Mouse (Mus musculus) limb, embryonic 12.5 days (tissue): ENCODE measurements around the gene Gm13276. TPM values are rescaled to one million over a fixed set of nuclear protein-coding genes. Genes with fewer than 3 reads are reported as not detected.
"Not testable (repeated sequence)": the region's sequence is repeated elsewhere in the genome, so short reads cannot be mapped to it uniquely, and the experiment has no call there.

Experiments used
- ATAC-seq: fragments of 200-750 bp; cut with Nextera tagmentation; 2 replicates; pipeline ENCODE4 v1.8.0; 2017; ENCODE audit warnings: low read depth, moderate TSS enrichment; ENCODE audit not compliant: insufficient number of reproducible peaks, insufficient read depth, low FRiP score, low TSS enrichment
- H3K27ac ChIP-seq: fragments of 300-500 bp; sonication (generic); 2 replicates; pipeline ENCODE4 v1.5.1; 2016; ENCODE audit warnings: mild to moderate bottlenecking, moderate library complexity
- H3K27me3 ChIP-seq: fragments of 300-500 bp; sonication (generic); 2 replicates; pipeline ENCODE4 v1.6.1; 2016; ENCODE audit warnings: mild to moderate bottlenecking, moderate library complexity
- H3K36me3 ChIP-seq: fragments of 300-500 bp; sonication (generic); 2 replicates; pipeline ENCODE4 v1.6.1; 2016; ENCODE audit warnings: mild to moderate bottlenecking, moderate library complexity
- H3K4me1 ChIP-seq: fragments of 300-500 bp; sonication (generic); replicated peaks from 2 replicates; pipeline ENCODE4 v1.6.1; 2016
- H3K4me2 ChIP-seq: fragments of 300-500 bp; sonication (generic); 2 replicates; pipeline ENCODE4 v1.6.1; 2016; ENCODE audit warnings: mild to moderate bottlenecking, moderate library complexity
- H3K4me3 ChIP-seq: fragments of 300-500 bp; sonication (generic); replicated peaks from 2 replicates; pipeline ENCODE4 v1.5.1; 2016; ENCODE audit warnings: mild to moderate bottlenecking
- H3K9ac ChIP-seq: fragments of 300-500 bp; sonication (generic); replicated peaks from 2 replicates; pipeline ENCODE4 v1.6.1; 2016; ENCODE audit warnings: mild to moderate bottlenecking, moderate library complexity
- H3K9me3 ChIP-seq: fragments of 300-500 bp; sonication (generic); 2 replicates; pipeline ENCODE4 v1.6.1; 2016; ENCODE audit warnings: mild to moderate bottlenecking, moderate library complexity
- WGBS: fragments of 180-500 bp; shearing (Covaris S2); methylation state at CpG from one replicate; pipeline ENCODE4 v1.1.7; 2016; 5-methylcytosine and 5-hydroxymethylcytosine counted together
- polyA plus RNA-seq: library from polyadenylated mRNA; unstranded; fragments of >200 nt; fragmentation: Nextera tagmentation; extraction: Ambion mirVana; gene quantifications from 2 replicates; pipeline ENCODE4 v1.2.1, GENCODE M21; 2016

Gene Gm13276
- polyA plus RNA-seq = not detected in 2 replicates

DNA sequence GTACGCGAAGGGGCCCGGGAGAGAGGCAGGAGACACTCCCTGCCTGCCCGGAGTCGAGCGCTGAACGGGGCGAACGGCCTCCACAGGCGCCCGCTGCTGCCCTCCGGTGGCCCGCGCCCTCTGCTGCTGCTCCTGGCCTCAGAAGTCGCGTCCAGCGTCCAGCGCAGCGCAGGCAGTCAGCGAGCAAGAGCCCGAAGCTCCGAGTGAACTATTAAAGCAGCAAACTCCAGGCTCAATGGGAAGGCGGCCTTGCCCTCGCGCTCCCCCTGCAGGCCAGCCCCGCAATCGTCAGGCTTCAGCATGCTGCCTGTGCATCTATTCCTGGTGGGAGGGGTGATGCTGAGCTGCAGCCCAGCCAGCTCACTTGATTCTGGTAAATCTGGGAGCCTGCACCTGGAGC, at the start of gene Gm13276:
Gene Gm13276 (plus strand): TSS at position 301 of the 400 bp plus-strand sequence.
- ATAC-seq, H3K4me3 ChIP-seq, H3K9ac ChIP-seq, H3K4me2 ChIP-seq, H3K27ac ChIP-seq, H3K27me3 ChIP-seq, H3K9me3 ChIP-seq, H3K4me1 ChIP-seq, H3K36me3 ChIP-seq: not testable (repeated sequence)
- no CpG with 5 or more reads among the region's 27 CpGs for WGBS

DNA sequence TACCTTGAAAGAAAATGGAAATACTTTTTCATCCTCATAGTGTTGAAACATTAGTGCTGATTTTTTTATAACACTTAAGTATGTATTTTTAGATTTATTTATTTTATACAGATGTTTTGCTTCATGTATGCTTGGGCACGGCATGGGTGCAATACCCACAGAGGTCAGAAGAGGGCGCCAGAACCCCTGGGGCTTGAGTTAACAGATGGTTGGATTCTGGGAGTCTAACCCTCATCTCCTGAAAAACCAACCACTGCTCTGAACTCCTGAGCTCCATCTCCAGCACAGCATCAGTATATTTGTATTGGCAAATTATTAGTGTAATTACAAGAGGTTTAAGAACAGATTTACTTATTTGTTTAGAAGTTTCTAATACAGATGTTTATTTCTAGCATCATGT, 47.0 kb upstream of the Gm13276 start:
- Histone ChIP-seq H3K9me3 (no peaks in the 10 kb centered on the region), H3K36me3 (no peaks in the 10 kb centered on the region), H3K27me3 (peaks cover 12% of the 10 kb centered on the region), H3K9ac (no peak overlapping the region), H3K4me3 (no peak overlapping the region), H3K4me1 (no peaks in the 10 kb centered on the region), H3K27ac (no peak overlapping the region), H3K4me2 (no peak overlapping the region)
- ATAC-seq = no peak
- WGBS = 0% methylated on average over 2 of the region's 2 CpGs

DNA sequence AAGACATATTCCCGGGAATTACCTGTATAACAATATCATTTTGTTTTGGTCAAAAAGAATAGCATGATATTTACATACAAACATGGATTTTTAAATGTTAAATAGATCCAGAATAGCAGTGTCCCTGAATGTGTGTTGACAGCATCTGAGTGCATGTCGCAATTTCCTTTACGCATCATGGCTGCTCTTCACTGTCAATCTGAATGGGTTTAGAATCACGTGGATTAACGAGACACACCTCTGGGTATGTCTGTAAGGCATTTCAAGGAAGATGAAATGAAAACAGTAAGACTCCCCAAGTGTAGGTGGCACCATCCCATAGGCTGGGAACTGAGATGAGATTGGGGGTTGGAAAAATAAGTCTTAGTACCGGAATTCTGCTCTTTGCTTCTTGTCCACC, 46.5 kb upstream of the Gm13276 start:
- Histone ChIP-seq H3K4me2 (no peak overlapping the region), H3K27ac (no peak overlapping the region), H3K4me3 (no peak overlapping the region), H3K27me3 (peaks cover 12% of the 10 kb centered on the region), H3K9ac (no peak overlapping the region), H3K9me3 (no peaks in the 10 kb centered on the region), H3K36me3 (no peaks in the 10 kb centered on the region), H3K4me1 (no peaks in the 10 kb centered on the region)
- WGBS = 90% methylated on average over 6 of the region's 6 CpGs
- ATAC-seq = no peak

DNA sequence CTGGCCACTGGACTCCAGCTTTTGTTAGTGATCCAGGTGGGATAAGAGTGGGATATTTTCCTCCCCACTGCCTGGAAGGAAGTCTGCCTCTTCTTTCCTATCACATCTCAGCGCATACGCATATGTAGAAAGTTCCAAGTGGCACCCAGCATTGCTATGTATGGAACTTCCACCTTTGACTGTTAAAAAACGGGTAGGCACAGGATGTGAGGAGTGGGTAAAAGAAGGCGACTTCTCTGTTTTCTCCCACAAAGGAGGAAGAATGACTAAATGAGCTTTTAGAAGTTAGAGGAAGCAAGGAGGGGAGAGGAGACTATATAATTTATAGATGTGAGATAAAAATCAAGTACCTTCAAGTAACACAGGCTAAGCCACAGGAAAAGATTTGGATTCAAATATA, 44.1 kb upstream of the Gm13276 start:
- no peaks in the 10 kb centered on the region for H3K9me3 ChIP-seq
- WGBS = 87% methylated on average over 4 of the region's 4 CpGs
- no peak overlapping the region for H3K4me2 ChIP-seq
- no peak for ATAC-seq
- no peak overlapping the region for H3K4me3 ChIP-seq
- H3K27me3 ChIP-seq = 0 out of 2 replicates have a peak, but pooled peaks cover 6% of the 10 kb centered on the region
- H3K27ac ChIP-seq = no peak overlapping the region
- no peaks in the 10 kb centered on the region for H3K36me3 ChIP-seq
- H3K4me1 ChIP-seq = peaks cover 12% of the 10 kb centered on the region
- no peak overlapping the region for H3K9ac ChIP-seq

DNA sequence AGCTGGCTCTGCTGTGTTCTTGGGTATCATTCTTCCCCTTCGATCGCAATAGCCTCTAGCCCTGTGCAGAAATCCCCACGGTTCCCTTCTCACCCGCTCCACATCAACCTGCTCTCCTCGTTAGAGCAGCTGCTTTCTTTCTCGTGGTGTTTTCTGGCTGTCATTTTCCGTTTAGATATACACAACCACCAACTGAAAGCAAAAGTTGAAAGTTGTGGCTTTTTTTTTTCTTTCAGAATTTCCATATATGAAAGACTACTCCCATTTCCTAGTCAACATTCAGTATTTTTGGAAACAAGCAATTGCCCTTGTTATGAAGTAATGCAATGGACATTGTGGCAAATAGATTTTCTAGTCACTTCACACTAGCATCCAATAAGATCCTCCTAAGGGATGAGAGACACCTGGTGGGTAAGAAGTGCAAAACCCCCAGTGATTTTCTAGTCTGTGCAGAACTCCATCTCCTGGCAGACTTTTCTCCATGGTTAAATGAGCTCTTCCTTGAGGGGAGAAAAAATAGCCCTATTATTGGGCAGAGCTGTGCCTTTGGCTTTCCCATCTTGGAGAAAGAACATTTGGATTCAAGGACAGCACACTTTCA, 42.6 kb upstream of the Gm13276 start:
- H3K9ac ChIP-seq = no peak overlapping the region; the same call in 1 of the 2 replicates
- ATAC-seq = no peak
- H3K36me3 ChIP-seq = no peaks in the 10 kb centered on the region
- no peak overlapping the region for H3K4me3 ChIP-seq
- peaks cover 15% of the 10 kb centered on the region for H3K4me1 ChIP-seq
- H3K27me3 ChIP-seq = peaks cover 4% of the 10 kb centered on the region; the same call in 1 of the 2 replicates
- H3K27ac ChIP-seq = no peak overlapping the region
- WGBS = 75% methylated on average over 7 of the region's 7 CpGs
- H3K4me2 ChIP-seq = no peak overlapping the region
- no peaks in the 10 kb centered on the region for H3K9me3 ChIP-seq

DNA sequence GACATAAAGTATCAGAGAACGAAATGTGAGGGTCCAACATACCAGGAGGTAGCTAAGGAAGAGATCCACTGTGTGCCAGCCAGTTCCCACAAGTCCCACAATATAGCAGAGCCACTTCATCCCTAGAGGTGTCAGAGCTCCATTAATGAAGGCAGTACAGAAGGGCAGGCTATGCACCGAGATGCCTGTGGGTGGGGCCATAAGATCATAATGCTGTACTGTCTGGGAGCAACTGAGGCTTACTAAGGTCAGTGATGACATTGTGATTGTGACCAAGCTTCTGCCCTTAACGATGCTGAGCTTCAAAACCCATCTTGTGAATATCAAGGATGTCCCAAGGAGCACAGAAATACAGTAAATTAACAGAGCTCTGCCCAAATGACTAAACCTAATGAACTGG, 41.3 kb upstream of the Gm13276 start:
- WGBS = 70% methylated on average over 3 of the region's 3 CpGs
- no peak overlapping the region for H3K4me3 ChIP-seq
- H3K4me2 ChIP-seq = no peak overlapping the region

DNA sequence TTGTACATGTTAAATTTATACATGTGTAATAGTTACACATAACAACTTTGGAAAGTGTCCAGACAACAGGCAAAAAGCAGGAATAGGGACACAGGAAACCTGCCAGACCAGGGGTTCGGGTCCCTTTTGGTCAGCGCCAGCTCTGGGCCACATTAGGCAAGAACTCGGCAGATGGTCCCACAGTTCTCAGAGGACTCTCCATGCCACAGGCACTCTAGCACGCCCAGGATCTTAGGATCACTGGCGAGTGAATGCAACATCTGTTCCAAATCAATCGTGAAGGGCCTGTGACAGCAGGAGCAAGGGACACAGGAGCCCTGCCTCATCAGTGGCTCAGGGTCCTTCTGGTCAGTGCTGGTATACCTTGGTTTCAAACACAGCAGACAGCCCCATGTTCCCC, 35.6 kb upstream of the Gm13276 start:
- Histone ChIP-seq H3K4me3 (no peak overlapping the region), H3K4me1 (peaks cover 17% of the 10 kb centered on the region), H3K36me3 (no peaks in the 10 kb centered on the region), H3K27ac (no peak overlapping the region), H3K9ac (no peak overlapping the region), H3K9me3 (no peaks in the 10 kb centered on the region), H3K4me2 (no peak overlapping the region), H3K27me3 (peaks cover 5% of the 10 kb centered on the region)
- ATAC-seq = no peak
- WGBS = 25% methylated on average over 6 of the region's 6 CpGs

More for the DNA sequence above, 41.3 kb upstream of the Gm13276 start:
- no peak overlapping the region for H3K9ac ChIP-seq
- H3K9me3 ChIP-seq = no peaks in the 10 kb centered on the region
- H3K36me3 ChIP-seq = no peaks in the 10 kb centered on the region
- no peak overlapping the region for H3K27ac ChIP-seq
- H3K4me1 ChIP-seq = peaks cover 17% of the 10 kb centered on the region
- H3K27me3 ChIP-seq = peaks cover 7% of the 10 kb centered on the region
- ATAC-seq = no peak

DNA sequence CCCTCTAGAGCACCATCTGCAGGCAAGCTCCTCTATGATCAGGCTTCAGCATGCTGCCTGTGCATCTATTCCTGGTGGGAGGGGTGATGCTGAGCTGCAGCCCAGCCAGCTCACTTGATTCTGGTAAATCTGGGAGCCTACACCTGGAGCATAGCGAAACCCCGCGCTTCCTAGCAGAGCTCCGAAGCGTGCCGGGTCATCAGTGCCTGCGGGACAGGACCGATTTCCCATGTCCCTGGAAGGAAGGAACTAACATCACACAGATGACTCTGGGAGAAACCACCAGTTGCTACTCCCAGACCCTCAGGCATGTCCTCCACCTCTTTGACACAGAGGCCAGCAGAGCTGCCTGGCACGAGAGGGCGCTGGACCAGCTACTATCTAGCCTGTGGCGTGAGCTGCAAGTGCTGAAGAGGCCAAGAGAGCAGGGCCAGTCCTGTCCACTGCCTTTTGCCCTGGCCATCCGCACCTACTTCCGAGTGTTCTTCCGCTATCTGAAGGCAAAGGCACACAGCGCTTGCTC, 30.6 kb upstream of the Gm13276 start, which contains the start of gene Gm13271:
Gene Gm13271 (plus strand): TSS at position 51 of the 523 bp plus-strand sequence.
- not testable (repeated sequence) for H3K9ac ChIP-seq, H3K27me3 ChIP-seq, H3K4me1 ChIP-seq, H3K4me3 ChIP-seq, H3K9me3 ChIP-seq, H3K4me2 ChIP-seq, H3K36me3 ChIP-seq, ATAC-seq, H3K27ac ChIP-seq
- WGBS = 79% methylated on average over 15 of the region's 15 CpGs

DNA sequence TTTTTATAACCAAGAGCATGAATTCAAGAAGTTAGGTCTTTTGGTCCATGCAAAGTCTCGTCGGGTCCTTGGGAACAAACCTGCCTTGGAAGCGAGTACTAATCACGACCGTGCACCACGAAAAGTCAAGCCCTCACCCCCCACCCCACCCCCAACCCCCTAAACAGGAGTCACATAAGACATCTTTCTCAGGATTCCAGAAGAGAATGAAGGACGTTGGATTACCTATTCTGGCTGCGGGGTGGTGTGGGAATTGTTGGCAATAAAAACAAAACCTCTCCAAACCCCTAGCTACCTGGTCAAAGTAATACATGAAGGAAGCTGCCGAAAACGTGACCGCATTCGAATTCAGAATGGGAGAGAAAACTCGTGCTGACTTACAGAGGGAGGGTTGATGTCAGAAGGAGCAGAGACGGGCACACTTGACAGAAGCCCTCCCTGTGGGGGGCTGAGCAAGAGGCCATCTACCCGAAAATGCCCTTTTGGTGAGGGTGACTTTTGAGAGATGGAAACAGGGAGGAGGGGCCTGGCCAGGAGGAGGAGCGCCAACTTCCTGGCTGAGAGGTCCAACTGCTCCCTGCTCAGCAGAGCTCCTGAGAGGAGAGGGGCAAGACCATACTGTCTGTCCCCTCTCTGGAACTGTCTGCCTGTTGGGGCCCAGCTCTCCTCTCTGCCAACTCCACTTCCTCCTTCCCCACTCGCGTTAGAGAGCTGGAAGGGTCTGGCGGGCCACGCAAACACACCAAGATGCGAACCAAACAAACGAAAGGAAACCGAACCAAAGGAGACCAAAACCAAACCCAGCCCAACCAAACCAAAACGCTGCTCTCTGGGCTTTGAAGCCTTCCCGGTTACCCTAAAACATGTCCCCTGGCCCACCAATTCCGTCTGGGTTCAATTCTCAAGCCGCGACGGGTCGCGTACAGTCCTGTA, 28.7 kb upstream of the Gm13276 start:
- not testable (repeated sequence) for H3K4me1 ChIP-seq, H3K27me3 ChIP-seq, H3K36me3 ChIP-seq, H3K9me3 ChIP-seq, ATAC-seq
- Histone ChIP-seq H3K9ac (peak overlapping the region; percentile 59), H3K27ac (peak overlapping the region; percentile 96), H3K4me3 (peak overlapping the region; percentile 52), H3K4me2 (peak overlapping the region; percentile 70)
- WGBS = 11% methylated on average over 29 of the region's 31 CpGs

DNA sequence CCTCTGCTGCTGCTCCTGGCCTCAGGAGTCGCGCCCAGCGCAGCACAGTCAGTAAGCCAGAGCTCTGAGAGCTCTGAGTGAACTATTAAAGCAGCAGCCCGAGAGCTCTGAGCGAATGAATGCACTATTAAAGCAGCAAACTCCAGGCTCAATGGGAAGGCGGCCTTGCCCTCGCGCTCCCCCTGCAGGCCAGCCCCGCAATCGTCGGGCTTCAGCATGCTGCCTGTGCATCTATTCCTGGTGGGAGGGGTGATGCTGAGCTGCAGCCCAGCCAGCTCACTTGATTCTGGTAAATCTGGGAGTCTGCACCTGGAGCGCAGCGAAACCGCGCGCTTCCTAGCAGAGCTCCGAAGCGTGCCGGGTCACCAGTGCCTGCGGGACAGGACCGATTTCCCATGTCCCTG, 27.9 kb upstream of the Gm13276 start:
- peak; percentile 100 for ATAC-seq
- peak overlapping the region; percentile 96 for H3K27ac ChIP-seq

DNA sequence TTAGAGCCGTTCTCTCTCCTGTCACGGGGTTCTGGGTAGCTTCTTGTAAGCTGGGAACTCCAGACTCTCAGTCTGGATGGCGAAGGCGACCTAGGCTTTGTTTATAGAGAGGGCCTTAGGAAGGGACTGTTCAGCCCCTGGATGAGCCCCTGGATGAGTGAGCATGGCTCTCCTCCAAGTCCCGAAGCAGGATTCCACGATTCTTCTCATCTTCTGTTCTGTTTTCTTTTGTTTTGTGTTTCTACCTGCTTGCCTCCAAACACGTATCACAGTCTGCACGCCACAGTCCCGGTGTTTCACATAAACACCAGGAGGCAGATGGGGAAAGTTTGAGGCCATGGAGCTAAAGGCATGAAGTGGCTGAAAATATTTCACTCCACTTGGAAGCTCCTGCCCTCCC, 26.8 kb upstream of the Gm13276 start:
- H3K36me3 ChIP-seq, H3K4me1 ChIP-seq, H3K9me3 ChIP-seq, ATAC-seq, H3K9ac ChIP-seq, H3K27ac ChIP-seq, H3K4me3 ChIP-seq, H3K4me2 ChIP-seq, H3K27me3 ChIP-seq: not testable (repeated sequence)
- WGBS = 88% methylated on average over 9 of the region's 9 CpGs

More for the DNA sequence above, 27.9 kb upstream of the Gm13276 start:
- under 1% methylated on average over 21 of the region's 21 CpGs for WGBS
- not testable (repeated sequence) for H3K27me3 ChIP-seq, H3K4me1 ChIP-seq, H3K9me3 ChIP-seq, H3K36me3 ChIP-seq
- Histone ChIP-seq H3K4me2 (peak overlapping the region; percentile 70), H3K4me3 (peak overlapping the region; percentile 52), H3K9ac (peak overlapping the region; percentile 59; the same call in 1 of the 2 replicates)
